Mouse (Mus musculus) ovary, adult 18-20 months (tissue): ENCODE measurements around the gene Arvcf.
A peak's percentile ranks its signal among the peaks of the same experiment; 100 is the strongest.

ENCODE experiments used
- DNase-seq: peaks from one replicate; pipeline ENCODE4 v3.0.0; 2022; ENCODE audit warnings: low spot score, mixed read lengths

Gene Arvcf

GRCm38 (mm10) chr16:18356961-18357360 is 9.0 kb downstream of the Arvcf start:
- DNase-seq = no peak

GRCm38 (mm10) chr16:18357977-18358376 is 10.0 kb downstream of the Arvcf start:
- DNase-seq = no peak

GRCm38 (mm10) chr16:18360151-18360805 is 12.3 kb downstream of the Arvcf start:
- no peak for DNase-seq

- DNase-seq = no peak
These were observed 15.0 kb downstream of the Arvcf start for GRCm38 (mm10) chr16:18362948-18363347.

GRCm38 (mm10) chr16:18366849-18367248 is 18.9 kb downstream of the Arvcf start:
- no peak for DNase-seq

- DNase-seq = no peak
These were observed 22.2 kb downstream of the Arvcf start for GRCm38 (mm10) chr16:18370197-18370596.

GRCm38 (mm10) chr16:18373632-18374031 is 25.6 kb downstream of the Arvcf start:
- no peak for DNase-seq

GRCm38 (mm10) chr16:18376297-18376954 is 28.4 kb downstream of the Arvcf start:
- no peak for DNase-seq

GRCm38 (mm10) chr16:18377203-18377602 is 29.2 kb downstream of the Arvcf start:
- DNase-seq = no peak

GRCm38 (mm10) chr16:18378489-18378888 is 30.5 kb downstream of the Arvcf start:
- no peak for DNase-seq

GRCm38 (mm10) chr16:18379338-18380001 is 31.5 kb downstream of the Arvcf start:
- no peak for DNase-seq

GRCm38 (mm10) chr16:18380495-18381063 is 32.6 kb downstream of the Arvcf start:
- no peak for DNase-seq

GRCm38 (mm10) chr16:18381621-18382258 is 33.8 kb downstream of the Arvcf start:
- DNase-seq = no peak

GRCm38 (mm10) chr16:18383045-18383726 is 35.2 kb downstream of the Arvcf start:
- peak; percentile 43 for DNase-seq

GRCm38 (mm10) chr16:18383756-18384155 is 35.8 kb downstream of the Arvcf start:
- no peak for DNase-seq

GRCm38 (mm10) chr16:18384211-18384610 is 36.2 kb downstream of the Arvcf start:
- no peak for DNase-seq

- no peak for DNase-seq
These were observed 36.7 kb downstream of the Arvcf start for GRCm38 (mm10) chr16:18384659-18385058.

GRCm38 (mm10) chr16:18385411-18385810 is 37.4 kb downstream of the Arvcf start:
- DNase-seq = no peak

- DNase-seq = peak; percentile 58
These were observed 38.5 kb downstream of the Arvcf start for GRCm38 (mm10) chr16:18386451-18386850.

- no peak for DNase-seq
These were observed 39.0 kb downstream of the Arvcf start for GRCm38 (mm10) chr16:18386972-18387371.

GRCm38 (mm10) chr16:18387704-18388582 is 40.0 kb downstream of the Arvcf start:
- no peak for DNase-seq
